Mouse (Mus musculus) forebrain, embryonic 11.5 days (tissue): ENCODE results near the gene Tada3. TPM values are rescaled to one million over a fixed set of nuclear protein-coding genes. Genes with fewer than 3 reads are reported as not detected.

Source experiments
- ATAC-seq: fragments of 200-750 bp; cut with Nextera tagmentation; replicated peaks from 2 replicates; pipeline ENCODE4 v1.8.0; 2017; ENCODE audit warnings: moderate TSS enrichment; ENCODE audit not compliant: low FRiP score
- DNase-seq: peaks from one replicate; pipeline ENCODE4 v3.0.0-alpha.2; 2017; ENCODE audit warnings: low spot score
- H3K27ac ChIP-seq: fragments of 300-500 bp; sonication (generic); 2 replicates; pipeline ENCODE4 v1.5.1; 2014; ENCODE audit warnings: low read depth, low read length
- H3K27me3 ChIP-seq: fragments of 300-500 bp; sonication (generic); 2 replicates; pipeline ENCODE4 v1.6.1; 2014; ENCODE audit warnings: mild to moderate bottlenecking, low read length, mixed read lengths; ENCODE audit not compliant: control insufficient read depth, insufficient read depth
- H3K36me3 ChIP-seq: fragments of 300-500 bp; sonication (generic); 2 replicates; pipeline ENCODE4 v1.6.1; 2014; ENCODE audit warnings: mild to moderate bottlenecking, low read length, moderate library complexity, mixed read lengths; ENCODE audit not compliant: control insufficient read depth, insufficient read depth
- H3K4me1 ChIP-seq: fragments of 300-500 bp; sonication (generic); replicated peaks from 2 replicates; pipeline ENCODE4 v1.6.1; 2014; ENCODE audit warnings: low read length, mixed read lengths; ENCODE audit not compliant: control insufficient read depth, insufficient read depth
- H3K4me2 ChIP-seq: fragments of 300-500 bp; sonication (generic); 2 replicates; pipeline ENCODE4 v1.6.1; 2014; ENCODE audit warnings: low read depth, mild to moderate bottlenecking, low read length, moderate library complexity, mixed read lengths; ENCODE audit not compliant: severe bottlenecking
- H3K4me3 ChIP-seq: fragments of 300-500 bp; sonication (generic); 2 replicates; pipeline ENCODE4 v1.5.1; 2014; ENCODE audit warnings: low read depth, low read length
- H3K9ac ChIP-seq: fragments of 300-500 bp; sonication (generic); 2 replicates; pipeline ENCODE4 v1.6.1; 2014; ENCODE audit warnings: low read length
- H3K9me3 ChIP-seq: fragments of 300-500 bp; sonication (generic); 2 replicates; pipeline ENCODE4 v1.6.1; 2016; ENCODE audit warnings: low read length, mixed read lengths; ENCODE audit not compliant: control insufficient read depth
- whole genome bisulfite sequencing: fragments of 180-500 bp; shearing (Covaris S2); extraction: QIAGEN DNeasy Blood & Tissue Kit; methylation state at CpG from one replicate; pipeline ENCODE4 v1.1.7; 2014; 5-methylcytosine and 5-hydroxymethylcytosine counted together
- microRNA-seq: library from miRNA; unstranded; fragments of <30 nt; microRNA quantifications from one replicate; pipeline ENCODE4, GENCODE M21; 2016; ENCODE audit not compliant: insufficient number of aligned reads
- polyA plus RNA-seq: library from polyadenylated mRNA; unstranded; fragments of >200 nt; fragmentation: Nextera tagmentation; extraction: Ambion mirVana; gene quantifications from 2 replicates; pipeline ENCODE4 v1.2.1, GENCODE M21; 2014

Tada3 gene
- polyA plus RNA-seq, 1 experiment from 2014 or later = 72.5 TPM

GRCm38 (mm10) chr6:113331721-113332120, 46.0 kb downstream of the Tada3 start:
- H3K27ac ChIP-seq = no peak overlapping the region
- H3K36me3 ChIP-seq = no peaks in the 10 kb centered on the region; the same call in 1 of the 2 replicates
- 94% methylated on average over 11 of the region's 11 CpGs for WGBS
- no peak overlapping the region for H3K4me3 ChIP-seq
- DNase-seq (no peak), ATAC-seq (no peak)
- H3K9ac ChIP-seq = no peak overlapping the region
- no peaks in the 10 kb centered on the region for H3K4me1 ChIP-seq
- H3K9me3 ChIP-seq = no peaks in the 10 kb centered on the region
- no peaks in the 10 kb centered on the region for H3K27me3 ChIP-seq
- H3K4me2 ChIP-seq = no peak overlapping the region

- no peaks in the 10 kb centered on the region; the same call in 1 of the 2 replicates for H3K4me1 ChIP-seq
- DNase-seq (no peak), ATAC-seq (no peak)
- H3K36me3 ChIP-seq = no peaks in the 10 kb centered on the region; the same call in 1 of the 2 replicates
- H3K9me3 ChIP-seq = no peaks in the 10 kb centered on the region
- H3K9ac ChIP-seq = no peak overlapping the region
- H3K27ac ChIP-seq = no peak overlapping the region
- H3K27me3 ChIP-seq = no peaks in the 10 kb centered on the region
- H3K4me3 ChIP-seq = no peak overlapping the region
- 65% methylated on average over 2 of the region's 2 CpGs for WGBS
- no peak overlapping the region for H3K4me2 ChIP-seq
These were observed 47.1 kb downstream of the Tada3 start for GRCm38 (mm10) chr6:113330547-113330946.

- no peak overlapping the region for H3K27ac ChIP-seq
- no peak overlapping the region for H3K4me2 ChIP-seq
- no peak for ATAC-seq
- no peaks in the 10 kb centered on the region for H3K9me3 ChIP-seq
- no peaks in the 10 kb centered on the region; the same call in 1 of the 2 replicates for H3K4me1 ChIP-seq
- H3K27me3 ChIP-seq = no peaks in the 10 kb centered on the region
- WGBS = 80% methylated on average over 1 of the region's 1 CpGs
- no peaks in the 10 kb centered on the region; the same call in 1 of the 2 replicates for H3K36me3 ChIP-seq
- H3K4me3 ChIP-seq = no peak overlapping the region
- DNase-seq = no peak
- H3K9ac ChIP-seq = no peak overlapping the region
These were observed 48.3 kb downstream of the Tada3 start for GRCm38 (mm10) chr6:113329396-113329795.

GRCm38 (mm10) chr6:113326533-113327315, 51.0 kb downstream of the Tada3 start, which contains the start of gene Ogg1:
Gene Ogg1, plus strand, starts transcription at chr6:113326972.
- Histone ChIP-seq H3K27me3 (no peaks in the 10 kb centered on the region), H3K4me3 (peak within 1 kb of the TSS; percentile 60), H3K9me3 (no peaks in the 10 kb centered on the region), H3K27ac (peak within 1 kb of the TSS; percentile 90), H3K9ac (peak within 1 kb of the TSS; percentile 83), H3K4me1 (no peaks in the 10 kb centered on the region; the same call in 1 of the 2 replicates), H3K4me2 (peak within 1 kb of the TSS; percentile 90), H3K36me3 (peaks cover 8% of the 10 kb centered on the region; the same call in 1 of the 2 replicates)
- DNase-seq (peak; percentile 97), ATAC-seq (peak; percentile 99)
- under 1% methylated on average over 52 of the region's 52 CpGs for WGBS

Small RNA genes lying within 50 kb of the gene (microRNA-seq; reads per million reads assigned to microRNA genes)
- gene Gm24387 = not detected

Other genes with a start within 250 kb of the Tada3 start
- gene Lhfpl4, start 182.5 kb downstream of the Tada3 start, polyA plus RNA-seq = 6.6 and 6.8 TPM in 2 replicates
- 50.5 and 50.8 TPM in 2 replicates for gene Mtmr14, start 140.0 kb downstream of the Tada3 start, polyA plus RNA-seq
- 0.13 and 0.52 TPM in 2 replicates for gene Cpne9, start 95.6 kb downstream of the Tada3 start, polyA plus RNA-seq
- 31.9 and 35.4 TPM in 2 replicates for gene Brpf1, start 70.7 kb downstream of the Tada3 start, polyA plus RNA-seq
- 14.2 and 14.5 TPM in 2 replicates for gene Ogg1, start 50.9 kb downstream of the Tada3 start, polyA plus RNA-seq
- 47.8 and 52.5 TPM in 2 replicates for gene Camk1, start 33.9 kb downstream of the Tada3 start, polyA plus RNA-seq
- 180 and 182 TPM in 2 replicates for gene Arpc4, start 232 bp upstream of the Tada3 start, polyA plus RNA-seq
- 5.1 and 6.0 TPM in 2 replicates for gene Ttll3, start 11.4 kb upstream of the Tada3 start, polyA plus RNA-seq
- 26.7 and 28.5 TPM in 2 replicates for gene Rpusd3, start 41.5 kb upstream of the Tada3 start, polyA plus RNA-seq
- not detected in 2 replicates for gene Cidec, start 57.9 kb upstream of the Tada3 start, polyA plus RNA-seq
- gene Jagn1, start 64.7 kb upstream of the Tada3 start, polyA plus RNA-seq = 66.1 and 75.0 TPM in 2 replicates
- 1.0 and 1.2 TPM in 2 replicates for gene Il17re, start 80.6 kb upstream of the Tada3 start, polyA plus RNA-seq
- 3.4 and 4.2 TPM in 2 replicates for gene Il17rc, start 93.5 kb upstream of the Tada3 start, polyA plus RNA-seq
- gene Creld1, start 105.4 kb upstream of the Tada3 start, polyA plus RNA-seq = 36.3 and 41.6 TPM in 2 replicates
- gene Prrt3, start 124.0 kb upstream of the Tada3 start, polyA plus RNA-seq = 1.4 and 2.1 TPM in 2 replicates
- gene Emc3, start 153.8 kb upstream of the Tada3 start, polyA plus RNA-seq = 74.3 and 77.7 TPM in 2 replicates
- 25.0 and 25.1 TPM in 2 replicates for gene Fancd2, start 153.8 kb upstream of the Tada3 start, polyA plus RNA-seq
- 0.24 TPM in 1 of 2 replicates, not detected in the other for gene Fancd2os, start 222.8 kb upstream of the Tada3 start, polyA plus RNA-seq
- gene Brk1, start 226.9 kb upstream of the Tada3 start, polyA plus RNA-seq = 198 and 200 TPM in 2 replicates
- 63.7 and 64.4 TPM in 2 replicates for gene Vhl, start 246.1 kb upstream of the Tada3 start, polyA plus RNA-seq